Mouse (Mus musculus) spleen, adult 2 months (tissue): ENCODE results near the gene Cacna2d2.

Experiments
- CTCF ChIP-seq: fragments of 200-500 bp; IDR thresholded peaks from 2 replicates; pipeline ENCODE4 v1.5.1; 2011; ENCODE audit warnings: mild to moderate bottlenecking, inconsistent platforms; ENCODE audit not compliant: insufficient read depth, insufficient read length, insufficient replicate concordance; ENCODE audit errors: extremely low read depth
- POLR2A ChIP-seq: fragments of 200-500 bp; IDR thresholded peaks from 2 replicates; pipeline ENCODE4 v1.6.1; 2011; ENCODE audit warnings: low read depth, low read length, inconsistent platforms

GRCm38 (mm10) chr9:107451891-107452521 is 52.6 kb downstream of the Cacna2d2 start:
- no peak for TF ChIP-seq CTCF
- TF ChIP-seq POLR2A = no peak
